Mouse (Mus musculus) MEL (cell line): Measurements from ENCODE around the gene Pdcd6ip.

Source experiments
- CTCF ChIP-seq, 3 experiments: IDR thresholded peaks in 2 of 3; conservative IDR thresholded peaks in 1 of 3; 2 replicates each; pipeline ENCODE4 v1.5.1; 2011 to 2012; ENCODE audit warnings: low read length in 3 of 3, low read depth in 2 of 3, mild to moderate bottlenecking in 2 of 3, improper control_type of control experiment in 1 of 3, inconsistent platforms in 1 of 3, mixed read lengths in 1 of 3, moderate library complexity in 1 of 3; ENCODE audit not compliant: control insufficient read depth in 1 of 3, insufficient read depth in 1 of 3, poor library complexity in 1 of 3, severe bottlenecking in 1 of 3
- EP300 ChIP-seq, 2 experiments: IDR thresholded peaks; 2 replicates each; pipeline ENCODE4 v1.6.1; 2011; ENCODE audit warnings: improper control_type of control experiment in 2 of 2, low read length in 2 of 2, low read depth in 1 of 2, mild to moderate bottlenecking in 1 of 2
- GABPA ChIP-seq: IDR thresholded peaks from 2 replicates; pipeline ENCODE4 v1.6.1; 2012; ENCODE audit warnings: low read depth, mild to moderate bottlenecking, inconsistent platforms, low read length, improper control_type of control experiment, moderate library complexity
- GATA1 ChIP-seq: IDR thresholded peaks from 2 replicates; pipeline ENCODE4 v1.6.1; 2011; ENCODE audit warnings: low read depth, low read length, improper control_type of control experiment
- JUND ChIP-seq: IDR thresholded peaks from 2 replicates; pipeline ENCODE4 v1.6.1; 2011; ENCODE audit warnings: low read depth, mild to moderate bottlenecking, improper control_type of control experiment, low read length
- KAT2A ChIP-seq: conservative IDR thresholded peaks from 2 replicates; pipeline ENCODE4 v1.6.1; 2012; ENCODE audit warnings: low read depth, low read length, improper control_type of control experiment, inconsistent platforms
- NELFE ChIP-seq: IDR thresholded peaks from 2 replicates; pipeline ENCODE4 v1.6.1; 2011; ENCODE audit warnings: low read depth, low read length, improper control_type of control experiment
- POLR2A ChIP-seq, 2 experiments: IDR thresholded peaks; 2 replicates each; pipeline ENCODE4 v1.6.1; 2011 to 2012; ENCODE audit warnings: low read length in 2 of 2, mild to moderate bottlenecking in 2 of 2, control low read depth in 1 of 2, improper control_type of control experiment in 1 of 2, low read depth in 1 of 2, moderate library complexity in 1 of 2; ENCODE audit not compliant: control insufficient read depth in 1 of 2, insufficient read depth in 1 of 2, poor library complexity in 1 of 2
- RCOR1 ChIP-seq: IDR thresholded peaks from 2 replicates; pipeline ENCODE4 v1.6.1; 2012; ENCODE audit warnings: low read depth, mild to moderate bottlenecking, inconsistent platforms, low read length, improper control_type of control experiment
- TAL1 ChIP-seq: IDR thresholded peaks from 2 replicates; pipeline ENCODE4 v1.6.1; 2012; ENCODE audit warnings: mild to moderate bottlenecking, inconsistent platforms, low read length, moderate library complexity, mixed read lengths
- TBP ChIP-seq: IDR thresholded peaks from 2 replicates; pipeline ENCODE4 v1.8.0; 2011; ENCODE audit warnings: low read depth, low read length, improper control_type of control experiment
- TCF12 ChIP-seq: IDR thresholded peaks from 2 replicates; pipeline ENCODE4 v1.6.1; 2014; ENCODE audit warnings: low read depth, mild to moderate bottlenecking, inconsistent platforms, low read length, improper control_type of control experiment, moderate library complexity
- ZMIZ1 ChIP-seq: IDR thresholded peaks from 2 replicates; pipeline ENCODE4 v1.6.1; 2012; ENCODE audit warnings: low read depth, mild to moderate bottlenecking, inconsistent platforms, low read length, improper control_type of control experiment, moderate library complexity

GRCm38 (mm10) chr9:113741637-113742137, 33.6 kb upstream of the Pdcd6ip start:
- no peak for TF ChIP-seq TAL1
- no peak for TF ChIP-seq GABPA
- no peak for TF ChIP-seq CTCF (IDR thresholded peaks at IDR 0.05 in 2 of 3, conservative IDR thresholded peaks at IDR 0.05 in 1 of 3; ENCODE audit: control insufficient read depth in 1 of 3, insufficient read depth in 1 of 3, low read depth in 2 of 3, low read length in 3 of 3, poor library complexity in 1 of 3, severe bottlenecking in 1 of 3)
- no peak for TF ChIP-seq EP300 (IDR thresholded peaks at IDR 0.05; ENCODE audit: low read depth in 1 of 2, low read length in 2 of 2)
- no peak for TF ChIP-seq GATA1
- TF ChIP-seq TCF12: no peak
- no peak; the same call in 1 of the 2 replicates for TF ChIP-seq KAT2A
- TF ChIP-seq ZMIZ1: no peak
- TF ChIP-seq JUND: no peak
- TF ChIP-seq RCOR1: no peak
- TF ChIP-seq POLR2A (IDR thresholded peaks at IDR 0.05; ENCODE audit: control insufficient read depth in 1 of 2, insufficient read depth in 1 of 2, low read depth in 1 of 2, low read length in 2 of 2, poor library complexity in 1 of 2): no peak; a peak in 3 of 4 replicates
- no peak for TF ChIP-seq TBP
- no peak for TF ChIP-seq NELFE
